Mouse (Mus musculus): ENCODE results near the gene Dcun1d4. TPM values are rescaled to one million over a fixed set of nuclear protein-coding genes. Genes with fewer than 3 reads are reported as not detected.
"Not testable (repeated sequence)": the region's sequence is repeated elsewhere in the genome, so short reads cannot be mapped to it uniquely, and the experiment has no call there.

Gene Dcun1d4
- polyA plus RNA-seq, 1 experiment from 2014 or later: 71.0 TPM

DNA sequence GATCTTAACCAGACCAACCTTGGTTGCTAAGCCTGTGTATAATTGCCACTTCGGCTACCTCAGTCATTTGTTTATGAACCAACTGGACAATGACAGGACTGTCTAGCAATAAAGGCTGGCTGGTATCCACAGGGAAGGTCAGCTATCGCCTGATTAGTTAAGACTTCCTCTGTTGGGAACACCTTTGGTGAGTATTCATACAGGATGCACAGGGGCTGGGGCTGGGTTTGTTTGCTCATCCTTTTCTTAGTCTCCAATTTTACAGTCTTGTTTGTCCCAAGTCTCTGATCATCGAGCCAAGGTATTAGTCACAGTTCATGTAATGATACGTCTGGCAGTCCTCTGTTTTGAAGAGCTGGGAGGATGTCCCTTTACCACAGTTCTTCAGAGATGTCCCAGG is 86.1 kb downstream of the Dcun1d4 start:
- H3K27ac ChIP-seq (ENCODE audit: low read depth, low read length): no peak overlapping the region
- no peaks in the 10 kb centered on the region for H3K36me3 ChIP-seq (ENCODE audit: control insufficient read depth, insufficient read depth, low read length)
- H3K9ac ChIP-seq (ENCODE audit: low read length): no peak overlapping the region
- H3K4me1 ChIP-seq (ENCODE audit: control insufficient read depth, insufficient read depth, low read length): no peaks in the 10 kb centered on the region
- H3K4me3 ChIP-seq (ENCODE audit: low read depth, low read length): no peak overlapping the region
- no peaks in the 10 kb centered on the region for H3K27me3 ChIP-seq (ENCODE audit: control insufficient read depth, insufficient read depth, low read length)
- DNase-seq (ENCODE audit: low spot score) (no peak), ATAC-seq (ENCODE audit: insufficient read depth, low FRiP score, low TSS enrichment) (no peak)
- no peak overlapping the region for H3K4me2 ChIP-seq (ENCODE audit: low read depth)
- WGBS: 86% methylated on average over 4 of the region's 4 CpGs
- no peaks in the 10 kb centered on the region for H3K9me3 ChIP-seq (ENCODE audit: control insufficient read depth, low read length)

GRCm38 (mm10) chr5:73569181-73569580 is 88.4 kb downstream of the Dcun1d4 start:
- Histone ChIP-seq H3K27ac (ENCODE audit: low read depth, low read length) (no peak overlapping the region), H3K4me3 (ENCODE audit: low read depth, low read length) (no peak overlapping the region), H3K9me3 (ENCODE audit: control insufficient read depth, low read length) (no peaks in the 10 kb centered on the region), H3K4me1 (ENCODE audit: control insufficient read depth, insufficient read depth, low read length) (no peaks in the 10 kb centered on the region), H3K4me2 (ENCODE audit: low read depth) (no peak overlapping the region), H3K27me3 (ENCODE audit: control insufficient read depth, insufficient read depth, low read length) (no peaks in the 10 kb centered on the region), H3K36me3 (ENCODE audit: control insufficient read depth, insufficient read depth, low read length) (no peaks in the 10 kb centered on the region), H3K9ac (ENCODE audit: low read length) (no peak overlapping the region)
- 83% methylated on average over 5 of the region's 5 CpGs for WGBS
- ATAC-seq (ENCODE audit: insufficient read depth, low FRiP score, low TSS enrichment) (no peak), DNase-seq (ENCODE audit: low spot score) (no peak)

DNA sequence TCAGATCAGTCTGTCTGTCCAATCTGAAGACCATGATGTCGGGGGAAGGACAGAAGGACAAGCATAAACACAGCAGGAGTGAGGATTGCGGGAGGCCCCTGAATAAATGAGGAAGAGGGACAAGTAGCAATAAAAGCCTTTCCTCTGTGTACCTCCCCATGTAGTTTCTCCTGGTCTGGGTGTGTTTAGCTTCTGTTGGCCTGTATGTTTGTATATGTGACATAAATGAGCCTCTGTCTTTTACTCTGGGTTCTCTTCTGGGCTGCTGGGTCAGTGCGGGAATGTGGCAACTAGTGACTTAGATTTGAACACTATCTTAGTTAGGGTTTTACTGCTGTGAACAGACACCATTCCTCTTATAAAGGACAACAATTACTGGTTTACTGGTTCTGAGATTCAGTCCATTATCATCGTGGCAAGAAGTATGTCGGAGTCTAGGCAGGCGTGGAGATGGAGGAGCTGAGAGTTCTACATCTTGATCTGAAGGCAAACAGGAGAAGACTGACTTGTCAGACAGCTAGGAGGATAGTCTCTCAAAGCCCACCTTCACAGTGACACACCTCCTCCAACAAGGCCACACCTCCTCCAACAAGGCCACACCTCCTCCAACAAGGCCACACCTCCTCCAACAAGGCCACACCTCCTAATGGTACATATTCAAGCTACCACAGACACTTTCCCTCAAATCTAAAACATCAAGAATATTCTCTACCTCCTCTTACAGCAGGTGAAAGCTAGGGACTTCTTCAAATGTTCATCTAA is 90.8 kb downstream of the Dcun1d4 start:
- no peaks in the 10 kb centered on the region for H3K36me3 ChIP-seq (ENCODE audit: control insufficient read depth, insufficient read depth, low read length)
- ATAC-seq (ENCODE audit: insufficient read depth, low FRiP score, low TSS enrichment) (no peak), DNase-seq (ENCODE audit: low spot score) (no peak)
- H3K4me3 ChIP-seq (ENCODE audit: low read depth, low read length): no peak overlapping the region
- H3K9me3 ChIP-seq (ENCODE audit: control insufficient read depth, low read length): no peaks in the 10 kb centered on the region
- no peak overlapping the region for H3K4me2 ChIP-seq (ENCODE audit: low read depth)
- WGBS: 88% methylated on average over 6 of the region's 6 CpGs
- H3K9ac ChIP-seq (ENCODE audit: low read length): no peak overlapping the region
- no peaks in the 10 kb centered on the region for H3K27me3 ChIP-seq (ENCODE audit: control insufficient read depth, insufficient read depth, low read length)
- no peak overlapping the region for H3K27ac ChIP-seq (ENCODE audit: low read depth, low read length)
- H3K4me1 ChIP-seq (ENCODE audit: control insufficient read depth, insufficient read depth, low read length): no peaks in the 10 kb centered on the region

- no peaks in the 10 kb centered on the region for H3K9me3 ChIP-seq (ENCODE audit: control insufficient read depth, low read length)
- no peak overlapping the region for H3K27ac ChIP-seq (ENCODE audit: low read depth, low read length)
- no peaks in the 10 kb centered on the region for H3K4me1 ChIP-seq (ENCODE audit: control insufficient read depth, insufficient read depth, low read length)
- ATAC-seq (ENCODE audit: insufficient read depth, low FRiP score, low TSS enrichment) (no peak), DNase-seq (ENCODE audit: low spot score) (no peak)
- no peaks in the 10 kb centered on the region for H3K27me3 ChIP-seq (ENCODE audit: control insufficient read depth, insufficient read depth, low read length)
- 91% methylated on average over 2 of the region's 2 CpGs for WGBS
- H3K4me3 ChIP-seq (ENCODE audit: low read depth, low read length): no peak overlapping the region
- H3K9ac ChIP-seq (ENCODE audit: low read length): no peak overlapping the region
- H3K36me3 ChIP-seq (ENCODE audit: control insufficient read depth, insufficient read depth, low read length): no peaks in the 10 kb centered on the region
- no peak overlapping the region for H3K4me2 ChIP-seq (ENCODE audit: low read depth)
Observed at GRCm38 (mm10) chr5:73572846-73573245, 92.0 kb downstream of the Dcun1d4 start.

GRCm38 (mm10) chr5:73573789-73574188 is 93.0 kb downstream of the Dcun1d4 start:
- no peak overlapping the region for H3K4me3 ChIP-seq (ENCODE audit: low read depth, low read length)
- ATAC-seq (ENCODE audit: insufficient read depth, low FRiP score, low TSS enrichment): no peak
- no peaks in the 10 kb centered on the region for H3K9me3 ChIP-seq (ENCODE audit: control insufficient read depth, low read length)
- no peak overlapping the region for H3K27ac ChIP-seq (ENCODE audit: low read depth, low read length)
- no peaks in the 10 kb centered on the region for H3K4me1 ChIP-seq (ENCODE audit: control insufficient read depth, insufficient read depth, low read length)
- H3K27me3 ChIP-seq (ENCODE audit: control insufficient read depth, insufficient read depth, low read length): no peaks in the 10 kb centered on the region
- H3K36me3 ChIP-seq (ENCODE audit: control insufficient read depth, insufficient read depth, low read length): no peaks in the 10 kb centered on the region
- H3K9ac ChIP-seq (ENCODE audit: low read length): no peak overlapping the region
- H3K4me2 ChIP-seq (ENCODE audit: low read depth): no peak overlapping the region
- no peak for DNase-seq (ENCODE audit: low spot score)
- 85% methylated on average over 7 of the region's 7 CpGs for WGBS

DNA sequence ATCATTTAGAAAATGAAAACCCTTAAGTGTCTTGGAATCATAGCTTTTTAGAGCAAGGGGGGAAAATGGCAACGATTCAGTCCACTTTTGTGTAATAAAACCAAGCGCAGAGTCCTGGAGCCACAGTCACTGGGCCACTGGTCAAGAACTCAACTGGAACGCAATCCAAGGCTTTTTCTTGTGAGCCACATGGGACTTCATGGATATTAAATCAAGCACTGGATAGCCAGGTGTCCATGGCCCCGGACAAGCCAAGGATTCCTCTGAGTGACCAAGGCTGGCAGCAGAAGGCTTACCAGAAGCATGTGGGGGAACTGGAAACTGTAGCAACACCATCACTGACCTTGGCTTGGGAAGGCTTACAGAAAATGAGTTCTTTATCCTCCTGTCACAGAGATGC is 93.8 kb downstream of the Dcun1d4 start:
- Histone ChIP-seq H3K27ac (ENCODE audit: low read depth, low read length) (no peak overlapping the region), H3K27me3 (ENCODE audit: control insufficient read depth, insufficient read depth, low read length) (no peaks in the 10 kb centered on the region), H3K9me3 (ENCODE audit: control insufficient read depth, low read length) (no peaks in the 10 kb centered on the region), H3K4me3 (ENCODE audit: low read depth, low read length) (no peak overlapping the region), H3K9ac (ENCODE audit: low read length) (no peak overlapping the region), H3K36me3 (ENCODE audit: control insufficient read depth, insufficient read depth, low read length) (no peaks in the 10 kb centered on the region), H3K4me1 (ENCODE audit: control insufficient read depth, insufficient read depth, low read length) (no peaks in the 10 kb centered on the region), H3K4me2 (ENCODE audit: low read depth) (no peak overlapping the region)
- ATAC-seq (ENCODE audit: insufficient read depth, low FRiP score, low TSS enrichment) (no peak), DNase-seq (ENCODE audit: low spot score) (no peak)
- WGBS: 87% methylated on average over 4 of the region's 4 CpGs

DNA sequence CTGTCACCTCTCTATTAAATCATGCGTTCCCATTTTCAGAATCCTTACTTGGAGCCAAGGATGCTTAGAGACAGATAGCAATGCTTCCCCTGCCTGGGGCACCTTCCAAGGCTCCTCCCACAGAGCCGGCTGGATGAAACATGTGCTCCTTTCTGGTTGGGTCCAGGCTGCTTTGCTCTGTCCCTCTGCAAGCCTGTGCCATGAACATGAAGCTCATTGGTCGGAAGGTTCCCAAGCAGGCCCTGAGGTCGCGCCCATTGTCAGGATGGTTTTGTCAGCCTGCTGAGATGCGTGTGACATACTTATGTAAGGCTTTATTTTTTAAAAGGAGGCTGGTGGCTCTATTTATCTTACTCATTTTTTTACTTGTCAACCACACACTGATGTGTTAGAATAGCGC is 95.9 kb downstream of the Dcun1d4 start:
- H3K4me3 ChIP-seq (ENCODE audit: low read depth, low read length): no peak overlapping the region
- no peak overlapping the region for H3K9ac ChIP-seq (ENCODE audit: low read length)
- H3K9me3 ChIP-seq (ENCODE audit: control insufficient read depth, low read length): no peaks in the 10 kb centered on the region
- no peak overlapping the region for H3K4me2 ChIP-seq (ENCODE audit: low read depth)
- DNase-seq (ENCODE audit: low spot score) (no peak), ATAC-seq (ENCODE audit: insufficient read depth, low FRiP score, low TSS enrichment) (no peak)
- H3K27ac ChIP-seq (ENCODE audit: low read depth, low read length): no peak overlapping the region
- no peaks in the 10 kb centered on the region for H3K4me1 ChIP-seq (ENCODE audit: control insufficient read depth, insufficient read depth, low read length)
- no peaks in the 10 kb centered on the region for H3K27me3 ChIP-seq (ENCODE audit: control insufficient read depth, insufficient read depth, low read length)
- 73% methylated on average over 7 of the region's 7 CpGs for WGBS
- H3K36me3 ChIP-seq (ENCODE audit: control insufficient read depth, insufficient read depth, low read length): no peaks in the 10 kb centered on the region

DNA sequence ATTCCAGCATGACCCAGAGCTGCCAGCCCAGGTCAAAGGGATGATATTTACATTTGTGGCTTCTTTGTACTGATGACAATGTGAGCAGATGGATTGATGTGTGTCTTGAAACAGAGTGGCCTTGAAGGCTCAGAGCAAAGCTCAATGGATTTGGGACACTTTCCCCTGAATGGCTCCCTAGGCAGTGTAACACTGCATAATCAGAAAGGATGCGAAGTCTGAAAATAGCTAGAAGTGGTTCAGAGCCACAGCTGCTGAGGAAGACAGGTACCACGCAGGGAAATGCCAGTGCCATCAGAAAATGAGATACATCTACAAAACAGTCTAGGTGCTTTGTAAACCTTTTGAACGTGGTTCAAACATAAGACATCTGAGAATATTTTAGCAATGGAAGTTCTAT is 97.3 kb downstream of the Dcun1d4 start:
- Histone ChIP-seq H3K4me1 (ENCODE audit: control insufficient read depth, insufficient read depth, low read length) (no peaks in the 10 kb centered on the region), H3K4me2 (ENCODE audit: low read depth) (no peak overlapping the region), H3K9ac (ENCODE audit: low read length) (no peak overlapping the region), H3K9me3 (ENCODE audit: control insufficient read depth, low read length) (no peaks in the 10 kb centered on the region), H3K36me3 (ENCODE audit: control insufficient read depth, insufficient read depth, low read length) (no peaks in the 10 kb centered on the region), H3K4me3 (ENCODE audit: low read depth, low read length) (no peak overlapping the region), H3K27ac (ENCODE audit: low read depth, low read length) (no peak overlapping the region), H3K27me3 (ENCODE audit: control insufficient read depth, insufficient read depth, low read length) (no peaks in the 10 kb centered on the region)
- DNase-seq (ENCODE audit: low spot score) (no peak), ATAC-seq (ENCODE audit: insufficient read depth, low FRiP score, low TSS enrichment) (no peak)
- 82% methylated on average over 3 of the region's 3 CpGs for WGBS

GRCm38 (mm10) chr5:73584011-73584410 is 103.2 kb downstream of the Dcun1d4 start:
- WGBS: 92% methylated on average over 6 of the region's 6 CpGs
- DNase-seq (ENCODE audit: low spot score); H3K9me3 ChIP-seq (ENCODE audit: control insufficient read depth, low read length); H3K9ac ChIP-seq (ENCODE audit: low read length); H3K4me3 ChIP-seq (ENCODE audit: low read depth, low read length); H3K4me2 ChIP-seq (ENCODE audit: low read depth); H3K36me3 ChIP-seq (ENCODE audit: control insufficient read depth, insufficient read depth, low read length); H3K27ac ChIP-seq (ENCODE audit: low read depth, low read length); H3K27me3 ChIP-seq (ENCODE audit: control insufficient read depth, insufficient read depth, low read length); ATAC-seq (ENCODE audit: insufficient read depth, low FRiP score, low TSS enrichment); H3K4me1 ChIP-seq (ENCODE audit: control insufficient read depth, insufficient read depth, low read length): not testable (repeated sequence)

Data from neural tube, embryonic 11.5 days (tissue).